Mouse (Mus musculus) naive thymus-derived CD4-positive, alpha-beta T cell, adult 2 months (primary cell): ENCODE data around the gene Lgals8.
A peak's percentile ranks its signal among the peaks of the same experiment; 100 is the strongest.

Experiments used
- DNase-seq: peaks from one replicate; pipeline ENCODE4 v3.0.0-alpha.2; 2011; ENCODE audit warnings: low read depth

Lgals8 gene

GRCm38 (mm10) chr13:12460881-12461729 lies 3.6 kb downstream of the Lgals8 start:
- DNase-seq: peak; percentile 91

- DNase-seq: peak; percentile 77
Measured at GRCm38 (mm10) chr13:12460443-12460842, 4.3 kb downstream of the Lgals8 start.

- DNase-seq: no peak
Measured at GRCm38 (mm10) chr13:12456711-12457110, 8.0 kb downstream of the Lgals8 start.

- no peak for DNase-seq
Measured at GRCm38 (mm10) chr13:12454686-12455390, 9.9 kb downstream of the Lgals8 start.

GRCm38 (mm10) chr13:12453150-12453549 lies 11.6 kb downstream of the Lgals8 start:
- no peak for DNase-seq

GRCm38 (mm10) chr13:12442008-12442587 lies 22.6 kb downstream of the Lgals8 start:
- no peak for DNase-seq

- DNase-seq: no peak
Measured at GRCm38 (mm10) chr13:12440813-12441212, 23.9 kb downstream of the Lgals8 start.

- no peak for DNase-seq
Measured at GRCm38 (mm10) chr13:12439586-12439985, 25.2 kb downstream of the Lgals8 start.

- no peak for DNase-seq
Measured at GRCm38 (mm10) chr13:12433843-12434242, 30.9 kb downstream of the Lgals8 start.

GRCm38 (mm10) chr13:12428556-12428955 lies 36.2 kb downstream of the Lgals8 start:
- no peak for DNase-seq

- DNase-seq: no peak
Measured at GRCm38 (mm10) chr13:12420596-12420995, 44.1 kb downstream of the Lgals8 start.

- DNase-seq: no peak
Measured at GRCm38 (mm10) chr13:12412016-12412415, 52.7 kb downstream of the Lgals8 start.

- no peak for DNase-seq
Measured at GRCm38 (mm10) chr13:12408343-12409066, 56.2 kb downstream of the Lgals8 start.

GRCm38 (mm10) chr13:12395571-12395970 lies 69.2 kb downstream of the Lgals8 start:
- DNase-seq: no peak

- peak; percentile 100 for DNase-seq
Measured at GRCm38 (mm10) chr13:12394609-12395505, 69.9 kb downstream of the Lgals8 start, which contains the start of gene Heatr1. TSS of gene Heatr1 (plus strand) at chr13:12395027.
